Mouse (Mus musculus) lung, embryonic 16.5 days (tissue): ENCODE results near the gene Crybg3. TPM values are rescaled to one million over a fixed set of nuclear protein-coding genes. Genes with fewer than 3 reads are reported as not detected.

ENCODE experiments used
- ATAC-seq: fragments of 200-750 bp; cut with Nextera tagmentation; 2 replicates; pipeline ENCODE4 v1.8.0; 2017; ENCODE audit warnings: low read depth, mild to moderate bottlenecking, moderate library complexity
- H3K27ac ChIP-seq: fragments of 300-500 bp; sonication (generic); 2 replicates; pipeline ENCODE4 v1.5.1; 2014; ENCODE audit warnings: mild to moderate bottlenecking, control low read depth, low read length
- H3K27me3 ChIP-seq: fragments of 300-500 bp; sonication (generic); 2 replicates; pipeline ENCODE4 v1.6.1; 2014; ENCODE audit warnings: low read depth, low read length, mixed read lengths; ENCODE audit not compliant: control insufficient read depth, insufficient read depth
- H3K36me3 ChIP-seq: fragments of 300-500 bp; sonication (generic); 2 replicates; pipeline ENCODE4 v1.6.1; 2014; ENCODE audit warnings: low read length; ENCODE audit not compliant: control insufficient read depth, insufficient read depth
- H3K4me1 ChIP-seq: fragments of 300-500 bp; sonication (generic); replicated peaks from 2 replicates; pipeline ENCODE4 v1.6.1; 2014; ENCODE audit warnings: low read length, mixed read lengths; ENCODE audit not compliant: control insufficient read depth, insufficient read depth
- H3K4me2 ChIP-seq: fragments of 300-500 bp; sonication (generic); 2 replicates; pipeline ENCODE4 v1.6.1; 2014; ENCODE audit warnings: low read depth, low read length, control low read depth
- H3K4me3 ChIP-seq: fragments of 300-500 bp; sonication (generic); 2 replicates; pipeline ENCODE4 v1.5.1; 2014; ENCODE audit warnings: mild to moderate bottlenecking, low read length, control low read depth
- H3K9ac ChIP-seq: fragments of 300-500 bp; sonication (generic); 2 replicates; pipeline ENCODE4 v1.6.1; 2014; ENCODE audit warnings: low read length, control low read depth
- H3K9me3 ChIP-seq: fragments of 300-500 bp; sonication (generic); 2 replicates; pipeline ENCODE4 v1.6.1; 2016; ENCODE audit warnings: low read length; ENCODE audit not compliant: control insufficient read depth
- WGBS: fragments of 180-500 bp; shearing (Covaris S2); extraction: QIAGEN DNeasy Blood & Tissue Kit; methylation state at CpG from one replicate; pipeline ENCODE4 v1.1.7; 2014; 5-methylcytosine and 5-hydroxymethylcytosine counted together
- polyA plus RNA-seq: library from polyadenylated mRNA; unstranded; fragments of >200 nt; fragmentation: Nextera tagmentation; extraction: Ambion mirVana; gene quantifications from 2 replicates; pipeline ENCODE4 v1.2.1, GENCODE M21; 2015

Crybg3 gene
- polyA plus RNA-seq, 1 experiment from 2014 or later = 5.5 TPM

DNA sequence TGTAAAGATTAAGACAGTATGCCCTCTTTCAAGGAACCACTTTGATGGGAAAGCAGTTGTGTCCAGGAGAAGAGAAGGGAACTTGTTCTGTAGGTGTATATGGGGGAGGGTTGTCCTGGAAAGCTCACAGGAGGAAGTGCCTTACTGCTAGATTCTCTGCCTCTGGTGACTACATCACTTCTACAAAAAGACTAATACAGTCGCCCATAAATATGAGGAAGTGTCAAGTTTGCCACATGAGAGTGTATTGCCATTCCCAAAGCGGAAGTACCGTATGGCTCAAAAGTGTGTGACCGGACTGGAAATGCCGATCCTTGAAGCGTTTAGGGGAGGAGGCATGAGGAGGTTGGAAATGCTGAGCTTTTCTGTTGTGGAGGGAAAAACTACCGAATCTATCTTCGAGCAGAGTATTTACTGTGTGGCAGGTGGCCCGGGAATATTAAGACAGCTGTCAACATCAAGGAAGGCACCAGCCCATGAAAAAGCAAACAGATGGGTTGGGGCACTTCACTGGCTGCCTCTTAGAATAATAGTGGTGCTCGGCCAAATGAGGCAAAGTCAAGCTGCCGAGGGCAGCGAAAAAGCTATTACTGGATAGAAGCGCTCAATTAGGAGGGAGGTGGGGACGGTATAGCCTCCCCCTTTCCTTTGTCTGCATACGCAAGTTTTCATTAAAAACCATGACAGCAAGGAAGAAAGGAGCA is 3.5 kb upstream of the Crybg3 start:
- no peak overlapping the region for H3K9ac ChIP-seq
- peaks cover 5% of the 10 kb centered on the region; the same call in 1 of the 2 replicates for H3K4me1 ChIP-seq
- no peaks in the 10 kb centered on the region for H3K27me3 ChIP-seq
- 62% methylated on average over 15 of the region's 15 CpGs for WGBS
- no peak overlapping the region for H3K27ac ChIP-seq
- H3K9me3 ChIP-seq = peaks cover 5% of the 10 kb centered on the region; the same call in 1 of the 2 replicates
- no peak for ATAC-seq
- H3K4me2 ChIP-seq = no peak overlapping the region
- H3K4me3 ChIP-seq = no peak overlapping the region
- no peaks in the 10 kb centered on the region for H3K36me3 ChIP-seq

DNA sequence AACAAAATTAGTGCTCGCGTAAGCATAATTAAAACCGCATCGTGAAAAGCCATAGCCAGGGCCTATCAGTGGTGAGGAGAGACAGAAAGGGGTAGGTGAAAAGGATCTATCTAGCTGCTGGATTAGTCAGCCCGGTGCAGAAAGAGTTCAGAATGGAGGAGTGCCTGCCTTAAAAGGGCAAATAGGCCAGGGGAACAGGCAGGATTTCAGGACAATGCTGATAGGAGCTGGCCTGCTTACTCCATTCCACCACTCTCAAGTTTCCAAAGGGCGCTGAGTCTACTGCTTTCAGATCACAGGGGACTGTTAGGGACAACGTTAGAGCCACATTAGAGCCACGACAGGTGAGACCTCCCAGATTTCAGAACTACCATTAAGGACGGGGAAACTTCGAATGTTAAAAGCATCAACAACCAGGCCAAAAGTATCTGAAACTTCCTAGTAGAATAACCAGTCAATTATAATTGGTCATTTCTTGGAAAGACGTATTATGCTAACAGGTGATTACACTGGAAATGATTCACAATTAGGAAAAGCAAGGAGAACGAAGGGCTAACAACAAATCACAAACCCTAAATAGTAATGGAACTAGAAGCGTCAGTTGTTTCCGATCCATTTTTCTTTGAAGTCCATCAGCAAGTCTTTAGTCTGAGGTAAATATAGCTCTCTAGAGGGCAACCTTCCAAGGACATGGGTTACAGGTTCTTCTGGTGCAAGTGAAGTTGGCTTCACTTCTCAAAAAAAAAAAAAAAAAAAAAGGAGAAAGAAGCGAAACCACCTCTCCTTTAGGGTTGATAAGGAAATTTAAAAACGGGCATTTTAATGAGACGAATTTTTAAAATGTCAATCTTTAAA is 1.1 kb downstream of the Crybg3 start:
- Histone ChIP-seq H3K4me3 (peak overlapping the region; percentile 84), H3K4me1 (peaks cover 6% of the 10 kb centered on the region; the same call in 1 of the 2 replicates), H3K9ac (peak overlapping the region; percentile 86), H3K27me3 (no peaks in the 10 kb centered on the region), H3K36me3 (no peaks in the 10 kb centered on the region), H3K9me3 (peaks cover 5% of the 10 kb centered on the region; the same call in 1 of the 2 replicates), H3K4me2 (peak overlapping the region; percentile 56), H3K27ac (peak overlapping the region; percentile 17; the same call in 1 of the 2 replicates)
- WGBS = 28% methylated on average over 17 of the region's 17 CpGs
- no peak for ATAC-seq

DNA sequence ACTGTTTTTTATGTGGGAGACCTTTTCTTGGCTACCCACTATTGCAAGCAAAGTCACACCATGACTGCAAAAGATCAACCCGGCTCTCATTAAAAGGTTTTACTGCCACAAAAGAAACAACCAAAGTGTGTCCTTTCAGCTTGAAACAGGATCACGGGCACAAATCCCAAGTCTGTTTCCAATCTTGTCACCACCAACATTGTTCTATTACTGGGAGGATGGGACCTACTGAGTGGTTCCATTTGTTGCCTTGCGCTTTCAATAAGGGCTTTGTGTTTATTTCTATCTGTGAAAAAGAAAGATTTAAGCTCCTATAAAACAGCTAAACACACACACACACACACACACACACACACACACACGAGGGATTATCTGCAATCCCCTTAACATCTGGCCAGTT is 1.8 kb downstream of the Crybg3 start:
- 53% methylated on average over 4 of the region's 4 CpGs for WGBS
- Histone ChIP-seq H3K4me1 (peaks cover 8% of the 10 kb centered on the region; the same call in 1 of the 2 replicates), H3K4me2 (peak overlapping the region; percentile 56; the same call in 1 of the 2 replicates), H3K9me3 (peaks cover 5% of the 10 kb centered on the region; the same call in 1 of the 2 replicates), H3K36me3 (no peaks in the 10 kb centered on the region), H3K27me3 (no peaks in the 10 kb centered on the region), H3K9ac (peak overlapping the region; percentile 34; the same call in 1 of the 2 replicates), H3K4me3 (peak overlapping the region; percentile 84; the same call in 1 of the 2 replicates), H3K27ac (no peak overlapping the region)
- no peak for ATAC-seq

DNA sequence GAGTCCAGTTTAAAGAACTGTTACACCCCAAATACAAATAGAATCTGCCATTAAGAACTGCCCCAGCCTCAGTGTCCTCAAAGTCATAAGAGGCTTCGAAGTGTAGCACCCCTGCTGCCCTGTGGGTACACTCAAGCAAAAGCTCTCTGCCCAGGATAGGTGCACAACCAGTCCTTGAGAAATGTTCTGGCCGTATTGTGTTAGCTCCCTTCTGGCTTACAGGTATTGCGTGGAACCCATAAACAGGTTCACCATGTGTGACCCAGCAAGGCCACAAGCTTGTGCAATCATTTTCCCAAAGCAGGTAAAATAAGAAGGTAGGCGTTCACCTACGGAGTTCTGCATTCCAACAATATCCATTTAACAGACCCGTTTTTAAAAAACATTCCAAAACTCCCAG is 3.5 kb downstream of the Crybg3 start:
- Histone ChIP-seq H3K36me3 (no peaks in the 10 kb centered on the region), H3K9ac (no peak overlapping the region), H3K27me3 (no peaks in the 10 kb centered on the region), H3K9me3 (peaks cover 5% of the 10 kb centered on the region; the same call in 1 of the 2 replicates), H3K27ac (no peak overlapping the region), H3K4me1 (peaks cover 8% of the 10 kb centered on the region; the same call in 1 of the 2 replicates), H3K4me3 (no peak overlapping the region), H3K4me2 (no peak overlapping the region)
- ATAC-seq = no peak
- 94% methylated on average over 6 of the region's 6 CpGs for WGBS

DNA sequence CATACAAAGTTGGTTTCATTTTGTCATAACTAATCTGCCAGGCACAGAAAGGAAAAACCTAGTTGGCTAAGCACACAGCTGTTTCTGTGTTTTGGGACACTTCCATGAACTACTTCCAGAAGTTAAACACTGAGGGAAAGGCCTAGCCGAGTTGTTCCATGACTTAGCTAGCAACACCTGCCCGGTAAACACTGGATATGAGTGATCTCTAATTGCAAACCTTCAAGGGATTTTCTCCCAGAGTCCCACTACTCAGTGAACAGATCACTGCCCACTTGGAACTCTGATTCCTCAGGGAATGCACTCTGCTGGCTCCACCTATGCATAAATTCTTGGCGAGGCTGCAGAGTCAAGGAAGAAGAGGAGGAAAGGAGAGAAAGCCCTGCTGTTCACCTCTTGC is 6.1 kb downstream of the Crybg3 start:
- Histone ChIP-seq H3K27me3 (no peaks in the 10 kb centered on the region), H3K9ac (no peak overlapping the region), H3K36me3 (no peaks in the 10 kb centered on the region), H3K27ac (peak overlapping the region; percentile 27; the same call in 1 of the 2 replicates), H3K4me3 (no peak overlapping the region), H3K4me1 (peaks cover 15% of the 10 kb centered on the region), H3K9me3 (no peaks in the 10 kb centered on the region), H3K4me2 (no peak overlapping the region)
- WGBS = 59% methylated on average over 3 of the region's 3 CpGs
- ATAC-seq = no peak

DNA sequence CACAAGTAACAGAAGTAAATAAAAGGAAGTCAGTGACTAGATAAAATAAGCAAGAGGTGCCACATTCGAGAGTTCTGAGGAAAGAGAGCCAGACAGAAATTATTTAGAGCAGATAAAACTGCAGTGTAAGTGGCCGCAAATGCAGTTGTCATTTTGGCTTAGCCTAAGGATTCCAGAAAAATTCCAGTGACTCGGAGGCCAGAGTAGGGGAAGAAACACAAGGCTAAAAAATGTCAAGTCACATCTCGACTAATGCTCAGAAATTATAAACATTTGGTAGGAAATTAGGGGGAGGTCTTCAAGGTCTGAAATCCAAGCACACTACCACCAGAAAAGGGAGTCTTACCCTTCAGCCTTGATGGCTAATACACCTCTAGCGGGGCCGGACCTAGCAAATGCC is 10.0 kb downstream of the Crybg3 start:
- H3K4me1 ChIP-seq = peaks cover 18% of the 10 kb centered on the region
- H3K9me3 ChIP-seq = no peaks in the 10 kb centered on the region
- 42% methylated on average over 6 of the region's 6 CpGs for WGBS
- no peaks in the 10 kb centered on the region for H3K36me3 ChIP-seq
- ATAC-seq = peak; percentile 66
- no peak overlapping the region for H3K4me2 ChIP-seq
- H3K27me3 ChIP-seq = no peaks in the 10 kb centered on the region
- H3K9ac ChIP-seq = no peak overlapping the region
- H3K27ac ChIP-seq = 0 out of 2 replicates have a peak overlapping the region, but pooled peaks have one; percentile 43
- H3K4me3 ChIP-seq = no peak overlapping the region

DNA sequence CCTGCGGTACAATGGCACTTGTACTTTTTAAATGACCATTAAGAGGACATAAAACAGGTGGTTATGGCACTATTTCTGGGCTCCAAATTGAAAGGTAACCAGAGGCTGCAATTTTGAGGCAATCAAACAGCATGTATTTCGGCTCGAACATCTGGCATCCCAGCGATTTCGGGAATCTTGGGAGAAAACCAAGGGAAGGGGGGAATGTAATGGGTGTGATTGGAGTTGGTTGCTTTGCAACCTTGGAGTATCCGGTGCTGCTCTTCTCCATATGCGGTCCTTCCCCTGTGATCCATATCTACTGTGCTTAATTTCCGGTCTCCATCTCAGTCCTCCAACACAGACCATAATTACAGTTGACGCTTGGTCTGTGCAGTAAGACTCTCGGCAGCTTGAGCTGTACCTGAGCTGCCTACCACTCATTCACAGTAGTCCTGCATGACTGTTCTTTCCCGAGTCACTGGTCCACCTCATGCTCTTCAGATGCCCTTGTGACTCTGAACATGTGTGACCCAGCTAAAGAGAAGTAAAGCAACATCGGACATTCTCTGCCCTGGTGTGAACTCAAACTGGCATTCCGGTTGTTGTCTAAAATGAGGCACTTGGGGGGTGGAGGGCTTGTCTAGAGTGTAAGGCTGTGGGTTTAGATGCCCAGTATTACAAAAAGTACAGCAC is 12.3 kb downstream of the Crybg3 start:
- Histone ChIP-seq H3K27me3 (no peaks in the 10 kb centered on the region), H3K4me2 (no peak overlapping the region), H3K4me3 (no peak overlapping the region), H3K36me3 (no peaks in the 10 kb centered on the region), H3K27ac (no peak overlapping the region), H3K9ac (no peak overlapping the region), H3K4me1 (peaks cover 15% of the 10 kb centered on the region), H3K9me3 (no peaks in the 10 kb centered on the region)
- no peak for ATAC-seq
- WGBS = 86% methylated on average over 13 of the region's 13 CpGs

DNA sequence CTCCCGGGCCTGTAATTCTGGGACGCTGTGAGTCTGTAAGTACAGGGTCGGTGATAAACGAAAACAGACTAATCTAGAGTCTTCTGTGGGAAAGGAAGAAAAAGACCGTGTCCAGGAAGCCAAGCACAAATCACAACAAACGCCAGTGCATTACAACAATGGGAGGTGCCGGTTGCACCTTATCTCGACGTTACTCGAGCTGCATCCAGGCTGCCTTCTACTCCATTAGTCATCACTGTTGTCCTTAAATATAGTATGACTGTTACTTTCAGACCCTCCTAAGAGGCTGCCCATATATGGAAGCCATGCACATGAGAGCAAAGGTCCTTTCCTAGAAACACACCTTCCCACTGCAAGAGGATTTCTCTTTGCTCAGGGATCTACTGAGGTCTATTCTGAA is 13.0 kb downstream of the Crybg3 start:
- no peak for ATAC-seq
- Histone ChIP-seq H3K9ac (no peak overlapping the region), H3K9me3 (no peaks in the 10 kb centered on the region), H3K4me1 (peaks cover 15% of the 10 kb centered on the region), H3K27me3 (no peaks in the 10 kb centered on the region), H3K4me2 (no peak overlapping the region), H3K4me3 (no peak overlapping the region), H3K27ac (no peak overlapping the region), H3K36me3 (no peaks in the 10 kb centered on the region)
- 58% methylated on average over 10 of the region's 10 CpGs for WGBS

DNA sequence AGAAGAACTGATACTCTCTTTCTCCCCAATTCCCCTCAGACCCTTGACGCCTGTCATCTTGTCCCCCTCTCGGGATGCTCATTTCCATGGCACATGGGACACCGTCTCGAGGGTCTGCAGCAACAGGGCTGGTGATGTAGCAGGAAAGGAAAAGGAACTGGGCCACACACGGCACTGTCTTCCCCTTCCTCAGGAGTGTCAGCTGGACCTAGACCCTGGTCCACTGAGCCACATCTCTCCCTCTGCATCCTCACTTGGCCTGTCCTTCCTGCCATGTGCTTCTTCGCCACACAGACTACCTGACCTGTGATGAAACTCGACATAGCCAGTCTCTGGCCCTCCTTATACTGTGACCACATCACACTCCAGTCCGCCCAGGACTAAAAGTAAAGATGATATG is 13.9 kb downstream of the Crybg3 start:
- Histone ChIP-seq H3K27ac (no peak overlapping the region), H3K9ac (no peak overlapping the region), H3K9me3 (no peaks in the 10 kb centered on the region), H3K27me3 (no peaks in the 10 kb centered on the region), H3K4me1 (peaks cover 15% of the 10 kb centered on the region), H3K4me3 (no peak overlapping the region), H3K36me3 (no peaks in the 10 kb centered on the region), H3K4me2 (no peak overlapping the region)
- WGBS = 85% methylated on average over 8 of the region's 8 CpGs
- ATAC-seq = no peak
